Mouse (Mus musculus) heart, adult 11 months (tissue): ENCODE data around the gene Rgs10.
A peak's percentile ranks its signal among the peaks of the same experiment; 100 is the strongest.

Experiments used
- DNase-seq: peaks from one replicate; pipeline ENCODE4 v3.0.0; 2022

The Rgs10 gene

DNA sequence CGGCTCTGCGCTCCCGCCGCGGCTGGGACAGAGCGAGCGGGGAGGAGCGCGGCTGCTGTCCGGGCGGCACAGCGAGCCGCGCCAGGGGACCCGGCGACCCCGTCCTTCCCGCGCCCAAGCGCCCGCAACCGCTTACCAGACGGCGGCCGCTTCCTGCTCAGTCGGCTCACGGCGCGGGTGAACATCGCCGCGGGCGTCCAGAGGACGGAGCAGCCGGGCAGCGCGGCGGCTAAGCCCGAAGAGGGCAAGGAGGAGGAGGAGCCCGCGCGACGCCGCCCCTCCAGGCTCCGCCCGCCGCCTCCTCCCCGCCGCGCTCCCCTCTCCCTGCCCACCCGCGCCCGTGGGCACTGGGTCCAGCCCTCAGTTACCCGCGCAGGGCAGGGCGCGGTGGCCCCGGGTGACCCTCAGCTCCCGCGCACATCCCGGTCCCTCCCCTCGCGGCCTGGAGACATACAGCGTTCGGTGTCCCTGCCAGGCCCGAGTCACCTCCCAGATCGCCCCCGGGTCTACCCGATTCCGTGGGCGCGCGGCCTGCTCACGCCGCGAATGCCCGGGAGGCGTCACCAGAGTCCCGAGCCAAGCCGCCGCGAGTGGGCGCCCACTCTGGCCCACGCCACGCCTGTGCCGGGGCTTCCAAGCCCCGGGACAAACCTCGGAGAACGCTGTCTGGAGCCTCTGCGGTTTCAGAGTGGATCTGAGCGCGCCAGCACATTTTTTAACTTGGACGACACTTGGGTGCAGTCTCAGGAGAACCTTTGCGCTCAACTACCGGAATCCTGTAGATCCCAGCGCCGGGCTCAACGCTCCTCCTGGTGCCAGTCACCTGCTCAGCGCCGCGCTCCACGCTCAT, at the start of gene Rgs10:
Gene Rgs10, minus strand, starts transcription at position 829 of the 850 bp plus-strand sequence.
- peak; percentile 98 for DNase-seq

DNA sequence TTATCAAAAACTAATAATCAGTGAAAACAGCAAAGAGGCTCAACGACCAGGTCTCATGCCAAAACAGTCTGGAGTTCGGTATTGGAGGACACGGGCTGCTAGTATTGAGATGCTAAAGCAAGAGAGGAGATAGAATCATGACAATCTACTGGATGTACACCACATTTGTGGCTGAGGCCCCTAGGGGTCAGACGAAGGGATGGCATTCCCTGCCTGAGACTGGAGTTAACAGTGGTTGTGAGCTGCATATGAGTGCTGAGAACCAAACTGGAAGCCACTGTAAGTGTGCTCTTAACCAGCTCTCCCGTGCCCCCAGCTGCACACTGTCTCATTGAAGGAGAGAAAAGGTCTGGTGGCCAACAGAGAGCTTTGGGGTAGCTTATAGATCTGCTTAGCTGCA, 43.8 kb upstream of the Rgs10 start:
- DNase-seq, result peak; percentile 88

DNA sequence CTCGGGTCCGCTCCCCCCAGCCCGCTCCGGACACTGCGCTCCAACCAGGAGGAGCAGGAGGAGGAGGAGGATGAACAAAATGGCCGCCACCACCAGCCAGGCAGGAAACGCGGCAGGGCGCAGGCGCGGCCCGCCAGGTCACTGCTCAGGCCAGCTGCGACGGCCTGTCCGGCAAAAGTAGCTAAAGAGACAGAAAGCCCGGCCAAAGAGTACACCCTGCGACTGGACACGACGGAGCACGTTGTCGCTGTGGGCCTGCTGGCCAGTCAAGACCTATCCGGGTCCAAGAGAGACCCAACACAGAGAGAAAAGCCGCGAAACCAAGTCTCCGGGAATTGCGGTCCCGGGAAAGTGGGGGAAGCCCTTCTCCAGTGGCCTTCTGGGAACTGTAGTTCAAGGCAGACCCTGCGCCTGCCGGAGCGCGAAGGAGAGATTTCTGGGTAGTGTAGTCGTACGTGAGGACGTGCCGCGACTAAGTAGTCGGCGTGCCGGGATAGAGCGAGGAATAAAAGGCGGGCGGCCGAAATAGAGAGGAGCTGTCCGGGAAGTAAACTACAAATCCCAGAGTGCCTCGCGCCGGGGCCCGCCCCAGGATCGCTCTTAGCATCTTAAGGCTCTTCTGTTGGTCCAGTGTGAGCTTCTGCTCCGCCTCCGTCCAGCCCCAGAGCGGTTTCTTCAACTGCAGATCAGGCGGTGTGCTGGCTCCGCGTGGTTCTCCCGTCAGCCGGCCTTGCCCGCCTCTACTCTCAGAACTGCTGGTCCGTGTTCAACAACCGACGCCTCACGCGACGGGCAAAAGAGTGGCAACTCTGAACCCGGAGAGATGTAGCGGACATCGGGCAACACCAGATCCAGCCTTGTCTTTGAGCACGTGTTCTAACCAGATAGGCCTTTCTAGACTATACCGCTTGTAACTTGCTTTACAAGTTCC, 43.0 kb upstream of the Rgs10 start, which contains the start of gene Tial1:
Gene Tial1, minus strand, starts transcription at position 433 of the 931 bp plus-strand sequence.
- DNase-seq, result peak; percentile 100

DNA sequence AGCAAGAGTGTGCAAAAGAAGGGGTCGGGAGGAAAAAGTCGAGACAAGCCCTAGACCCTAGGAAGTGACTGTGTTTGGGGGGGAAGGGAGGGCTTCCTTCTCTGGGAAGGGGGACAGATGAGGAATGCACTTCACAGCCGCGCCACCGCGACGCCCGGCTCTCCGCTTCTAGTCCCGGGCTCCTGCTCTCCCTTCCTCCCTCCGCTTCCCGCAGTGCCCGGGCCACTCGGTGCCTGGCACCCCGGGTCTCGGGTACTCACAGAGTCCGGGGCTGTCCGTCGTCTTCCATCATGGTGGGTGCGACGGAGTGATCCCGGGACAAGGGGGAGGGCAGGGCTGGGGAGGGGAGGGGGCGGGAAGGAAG, 42.3 kb upstream of the Rgs10 start:
- DNase-seq, result no peak

DNA sequence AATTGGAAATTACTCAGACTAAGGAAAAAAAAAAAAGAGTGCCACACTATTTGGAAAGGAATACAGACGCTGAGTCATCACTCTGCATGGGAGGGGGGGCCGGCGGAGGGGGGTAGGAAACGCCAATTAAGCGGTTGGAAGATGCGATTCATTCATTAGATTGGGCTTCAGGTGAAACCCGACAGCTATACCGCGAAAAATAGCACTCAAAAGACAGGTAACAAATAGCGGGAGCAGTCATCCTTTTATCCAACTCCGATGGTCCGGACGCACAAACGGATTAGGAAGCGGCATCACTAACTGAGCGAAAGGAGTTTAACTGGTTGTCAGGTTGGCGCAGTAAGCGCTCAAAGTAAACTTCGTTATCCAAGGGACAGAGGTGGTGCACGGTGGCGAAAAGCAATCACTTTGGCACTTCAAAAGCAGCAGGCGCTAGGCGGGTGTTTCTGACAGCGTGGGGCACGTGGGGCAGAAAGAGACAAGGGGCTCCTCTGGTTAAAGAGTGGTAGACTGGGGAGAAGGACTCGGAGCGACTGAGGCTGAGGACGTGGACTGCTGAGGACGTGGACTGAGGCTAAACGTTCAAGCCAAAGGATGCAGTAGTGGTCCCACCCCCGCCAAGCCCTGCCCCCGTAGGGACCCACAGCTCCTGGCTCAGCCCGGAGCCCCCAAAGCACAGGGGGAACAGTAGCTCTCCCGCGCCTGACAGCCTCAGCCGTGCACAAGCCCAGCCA, 41.7 kb upstream of the Rgs10 start:
- peak; percentile 96 for DNase-seq

DNA sequence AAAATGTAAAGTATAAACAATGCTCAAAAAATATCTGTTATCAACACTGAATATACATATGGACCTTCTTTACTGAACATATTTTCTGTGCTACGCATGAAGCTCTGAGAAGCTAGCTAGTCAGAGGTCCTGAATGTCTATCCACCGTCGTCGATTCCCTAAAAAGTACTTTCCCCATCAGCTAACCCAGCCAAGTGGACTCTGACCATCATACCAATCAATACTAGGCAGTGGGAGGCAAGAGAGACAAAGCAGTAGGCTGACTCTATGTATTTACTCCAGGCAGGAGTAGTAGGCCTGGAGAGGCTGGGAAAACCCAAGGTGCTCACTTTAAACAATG, 41.2 kb upstream of the Rgs10 start:
- no peak for DNase-seq

DNA sequence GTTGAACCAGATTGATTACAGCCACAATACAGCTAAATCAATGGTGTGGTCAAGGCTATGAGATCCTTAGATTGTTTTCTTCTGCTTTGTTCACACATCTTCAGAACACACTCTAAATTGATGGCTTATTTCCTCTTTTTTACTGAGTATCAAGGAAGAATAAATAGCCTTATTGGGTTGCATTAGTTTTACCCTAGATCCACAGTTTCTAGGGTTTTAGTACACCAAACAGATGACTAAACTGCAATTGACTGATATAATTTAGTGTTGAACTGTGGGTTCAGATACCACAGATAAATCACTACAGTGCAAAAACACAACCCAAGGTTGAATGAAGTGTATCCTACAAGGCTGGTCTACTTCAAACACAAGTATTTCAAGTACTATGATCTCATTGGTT, 39.5 kb upstream of the Rgs10 start:
- DNase-seq, result no peak

DNA sequence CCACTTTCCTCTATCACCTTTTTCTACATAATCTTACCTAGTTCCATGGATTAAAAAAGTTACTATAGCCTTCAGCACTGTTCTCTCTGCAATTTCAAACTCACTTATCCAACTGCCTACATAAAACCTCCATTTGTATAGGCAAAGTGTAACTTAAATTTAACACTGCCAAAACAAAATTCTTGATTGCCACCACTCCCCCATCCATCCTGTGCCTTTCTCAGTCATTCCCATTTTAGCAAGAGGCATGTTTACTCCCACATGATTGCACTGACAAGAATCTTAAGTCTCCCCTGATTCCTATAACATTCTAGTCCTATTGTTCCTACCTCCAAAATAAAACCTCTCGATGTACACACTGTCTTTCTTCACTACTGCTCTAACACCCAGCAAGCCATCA, 34.2 kb upstream of the Rgs10 start:
- DNase-seq, result no peak

DNA sequence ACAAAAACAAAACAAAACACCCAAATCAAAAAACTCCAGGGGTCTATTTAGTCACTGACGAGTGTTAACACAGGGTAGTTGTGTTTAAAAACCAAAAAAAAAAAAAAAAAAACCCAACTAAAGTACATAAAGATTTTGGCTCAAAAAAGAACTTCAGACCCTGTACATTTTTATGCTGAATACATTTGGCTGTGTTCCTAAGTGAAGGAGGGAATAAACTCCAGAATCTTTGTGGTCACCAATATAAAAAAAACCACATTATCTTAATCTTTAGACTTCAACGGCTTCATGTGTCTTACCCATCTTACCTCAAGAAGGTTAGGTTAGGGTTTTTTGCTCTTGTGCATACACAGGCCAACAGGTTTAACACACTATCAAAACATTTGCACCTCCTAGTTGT, 22.0 kb upstream of the Rgs10 start:
- DNase-seq, result no peak

DNA sequence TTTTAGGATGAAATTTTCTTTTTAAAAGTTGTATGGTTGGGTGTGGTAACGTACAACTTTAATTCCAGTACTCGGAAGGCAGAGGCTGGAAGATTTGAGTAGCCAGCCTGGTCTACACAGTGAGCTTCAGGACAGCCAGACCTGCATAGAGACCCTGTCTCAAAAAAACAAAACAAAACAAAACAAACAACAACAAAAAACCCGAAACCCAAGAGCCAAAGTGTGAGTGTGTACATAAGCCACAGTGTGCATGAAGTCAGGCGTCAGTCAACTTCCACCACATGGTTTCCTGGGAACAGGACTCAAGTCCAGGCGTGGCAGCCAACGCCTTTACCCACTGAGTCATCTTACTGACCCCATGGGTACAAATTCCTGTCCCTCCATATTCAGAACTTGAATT, 20.7 kb upstream of the Rgs10 start:
- peak; percentile 64 for DNase-seq

DNA sequence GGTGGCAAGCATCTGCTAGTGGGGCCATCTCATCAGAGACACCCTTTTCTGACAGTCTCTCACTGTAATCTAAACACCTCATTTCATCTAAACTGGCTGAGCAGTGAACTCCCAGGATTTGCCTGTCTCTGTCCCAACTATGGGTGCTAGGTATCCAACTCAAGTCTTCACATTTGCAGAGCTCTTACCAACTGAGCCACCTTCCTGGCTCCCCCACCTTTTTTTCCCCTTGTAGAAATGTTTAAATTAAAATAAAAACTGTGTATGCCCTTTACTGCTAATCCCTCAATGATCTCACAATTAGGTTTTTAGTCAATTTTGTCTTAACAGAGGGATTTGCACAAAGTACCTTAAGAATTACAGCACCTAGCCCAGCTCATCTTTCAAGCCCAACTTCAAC, 19.6 kb upstream of the Rgs10 start:
- DNase-seq, result peak; percentile 69

DNA sequence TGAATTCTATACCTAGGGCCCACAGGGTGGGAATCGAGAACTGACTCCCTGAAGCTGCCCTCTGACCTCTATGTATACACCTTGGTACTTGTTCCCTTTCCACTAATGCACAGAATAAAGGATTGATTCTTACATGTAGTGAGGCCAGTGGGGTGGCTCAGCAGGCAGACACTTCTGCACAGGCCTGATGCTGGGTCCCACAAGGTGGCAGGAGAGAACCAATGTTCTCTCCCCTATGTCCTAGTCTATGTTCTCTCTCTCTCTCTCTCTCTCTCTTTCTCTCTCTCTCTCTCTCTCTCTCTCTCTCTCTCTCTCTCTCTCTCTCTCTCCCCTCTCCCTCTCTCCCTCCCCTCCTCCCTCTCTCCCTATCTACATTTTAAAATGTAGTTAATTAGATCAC, 14.7 kb upstream of the Rgs10 start:
- DNase-seq, result no peak

DNA sequence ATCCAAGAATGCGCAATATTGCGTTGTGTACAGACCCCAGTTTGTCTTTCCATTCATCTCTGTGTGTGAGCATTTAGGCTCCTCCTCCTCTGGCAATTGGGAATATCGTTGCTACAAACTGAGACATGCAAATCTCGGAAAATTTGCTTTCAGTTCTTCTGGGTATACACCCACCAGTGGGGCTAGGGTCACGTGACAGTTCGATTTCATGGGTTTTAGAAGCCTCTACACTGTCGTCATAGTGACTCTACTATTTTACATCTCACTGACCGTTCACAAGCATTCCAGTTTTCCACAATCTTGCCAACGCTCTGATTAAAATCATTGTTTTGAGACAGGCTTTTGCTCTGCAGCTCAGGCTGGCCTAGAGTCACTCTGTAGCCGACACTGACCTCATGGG, 14.0 kb upstream of the Rgs10 start:
- DNase-seq, result peak; percentile 48

DNA sequence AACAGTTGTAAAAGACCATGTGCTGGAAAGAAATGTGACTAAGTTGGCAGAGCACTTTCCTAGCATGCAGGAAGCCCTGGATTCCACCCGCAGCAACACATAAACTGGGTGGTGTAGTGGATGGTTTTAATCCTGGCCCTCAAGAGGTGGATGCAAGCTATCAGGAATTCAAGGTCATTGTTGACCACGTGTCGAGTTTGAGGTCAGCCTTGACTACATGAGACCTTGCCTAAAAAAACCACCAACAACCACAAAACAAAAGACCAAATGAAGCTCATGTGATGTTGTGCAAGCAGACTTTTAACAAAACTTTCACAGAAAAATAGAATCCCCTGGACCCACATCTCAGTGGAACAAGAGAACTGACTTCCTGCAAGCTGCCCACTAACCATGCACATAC, 3.9 kb upstream of the Rgs10 start:
- DNase-seq, result no peak

DNA sequence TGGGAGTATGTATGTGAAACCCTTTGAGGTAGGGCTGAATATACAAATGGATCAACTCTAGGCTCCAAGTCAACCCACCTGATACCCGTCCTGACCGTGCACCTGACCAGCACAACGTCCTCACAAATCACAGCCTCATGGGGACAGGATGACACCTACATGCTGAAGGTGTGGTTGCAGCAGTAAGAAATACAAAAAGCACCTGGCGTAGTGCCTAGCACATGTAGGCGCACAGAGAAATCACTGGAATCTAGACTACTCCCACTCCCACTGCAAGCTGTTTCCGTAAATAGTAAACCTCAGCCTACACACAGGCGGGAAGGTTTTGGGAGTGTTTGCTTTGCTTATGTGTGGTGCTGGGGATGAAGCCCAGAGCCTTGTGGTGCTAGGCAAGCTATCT, 3.1 kb upstream of the Rgs10 start:
- peak; percentile 61 for DNase-seq

DNA sequence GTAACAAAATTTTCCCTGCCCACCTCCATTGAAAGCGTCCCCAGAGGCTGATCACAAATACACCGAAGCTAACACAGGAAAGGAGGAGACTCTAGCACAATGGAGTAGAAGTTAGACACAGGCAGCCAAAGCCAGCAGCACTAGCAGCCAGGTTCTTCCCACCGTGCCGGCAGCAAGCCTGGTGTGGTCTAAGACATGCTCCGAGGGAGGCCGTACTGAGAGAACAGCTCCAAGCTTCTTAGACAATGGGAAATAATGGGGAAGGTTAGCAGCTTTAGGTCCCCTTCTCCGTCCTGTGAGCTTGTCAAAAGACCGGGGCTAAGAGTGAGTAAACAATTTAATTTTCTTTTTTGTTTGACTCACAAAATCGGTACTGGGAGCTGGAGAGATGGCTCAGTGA, 1.1 kb upstream of the Rgs10 start:
- DNase-seq, result peak; percentile 74

DNA sequence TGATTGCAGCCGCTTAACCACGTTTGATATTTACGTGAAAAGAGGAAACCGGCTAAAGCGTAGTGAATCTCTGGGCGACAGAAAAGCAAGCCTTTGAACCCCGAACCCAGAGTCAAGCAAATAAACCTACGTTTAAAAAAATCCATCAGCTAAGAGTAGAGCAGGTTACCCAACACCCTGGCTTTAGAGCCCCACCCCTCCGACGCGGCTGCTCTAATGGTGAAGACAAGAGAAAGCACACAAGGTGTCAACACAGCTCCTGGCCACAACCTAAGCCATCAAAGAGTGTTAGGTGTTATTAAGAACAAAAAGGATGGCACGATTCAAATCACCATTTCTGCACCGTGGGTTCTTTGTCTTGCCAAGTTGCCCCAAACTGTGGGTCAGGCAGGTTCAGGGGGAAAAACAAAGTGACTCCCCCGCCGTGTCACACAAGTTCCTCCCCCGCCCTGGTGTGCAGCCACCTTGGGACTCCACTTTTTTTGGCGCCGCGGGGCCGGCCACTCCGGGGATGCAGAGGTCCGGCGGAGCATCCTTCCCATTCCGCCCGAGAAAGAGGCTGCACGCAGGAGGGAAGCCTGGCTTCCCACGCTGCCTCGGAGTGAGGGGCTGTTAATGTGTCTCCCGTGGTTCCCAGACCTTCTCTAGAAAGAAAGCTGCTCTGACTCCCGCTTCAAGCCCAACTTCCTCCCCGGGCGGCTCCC, 1.2 kb downstream of the Rgs10 start:
- DNase-seq, result no peak

DNA sequence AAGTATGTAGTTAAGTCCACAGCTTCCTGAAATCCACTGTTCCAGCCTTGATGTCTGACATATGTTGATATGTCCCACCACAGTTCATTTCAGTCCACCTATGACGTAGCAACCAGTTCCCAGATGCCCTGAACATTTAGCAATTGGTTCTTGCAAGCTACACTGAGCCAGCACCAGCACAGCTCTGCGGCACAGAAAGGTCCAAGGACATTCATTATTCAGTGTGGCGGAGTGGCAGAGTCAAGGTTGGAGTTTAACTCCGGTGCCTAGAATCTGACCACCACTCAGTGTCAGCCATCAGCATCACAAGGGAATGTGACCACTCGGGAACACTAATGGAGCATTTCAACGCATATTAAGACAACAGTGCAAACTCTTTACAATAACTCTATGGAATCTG, 1.9 kb downstream of the Rgs10 start:
- no peak for DNase-seq

DNA sequence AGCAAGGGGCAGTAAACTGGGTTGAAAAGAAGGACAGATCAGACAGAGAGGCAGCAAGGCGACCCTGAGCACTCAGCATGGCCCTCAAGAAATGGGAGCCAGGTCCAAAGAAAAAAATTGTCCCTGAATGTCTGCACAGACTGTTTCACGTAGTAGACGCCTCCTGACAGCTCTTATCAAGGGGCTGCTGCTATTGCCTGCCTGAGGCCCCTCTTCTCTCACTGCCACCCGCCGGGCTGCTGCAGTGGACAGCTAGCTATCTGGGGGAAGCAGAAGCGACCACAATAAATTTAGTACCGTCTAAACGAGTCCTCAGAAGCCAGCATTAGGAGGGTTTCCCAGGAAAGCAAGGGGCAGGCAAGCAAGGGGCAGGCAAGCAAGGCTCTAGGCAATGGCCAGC, 4.1 kb downstream of the Rgs10 start:
- DNase-seq, result no peak

DNA sequence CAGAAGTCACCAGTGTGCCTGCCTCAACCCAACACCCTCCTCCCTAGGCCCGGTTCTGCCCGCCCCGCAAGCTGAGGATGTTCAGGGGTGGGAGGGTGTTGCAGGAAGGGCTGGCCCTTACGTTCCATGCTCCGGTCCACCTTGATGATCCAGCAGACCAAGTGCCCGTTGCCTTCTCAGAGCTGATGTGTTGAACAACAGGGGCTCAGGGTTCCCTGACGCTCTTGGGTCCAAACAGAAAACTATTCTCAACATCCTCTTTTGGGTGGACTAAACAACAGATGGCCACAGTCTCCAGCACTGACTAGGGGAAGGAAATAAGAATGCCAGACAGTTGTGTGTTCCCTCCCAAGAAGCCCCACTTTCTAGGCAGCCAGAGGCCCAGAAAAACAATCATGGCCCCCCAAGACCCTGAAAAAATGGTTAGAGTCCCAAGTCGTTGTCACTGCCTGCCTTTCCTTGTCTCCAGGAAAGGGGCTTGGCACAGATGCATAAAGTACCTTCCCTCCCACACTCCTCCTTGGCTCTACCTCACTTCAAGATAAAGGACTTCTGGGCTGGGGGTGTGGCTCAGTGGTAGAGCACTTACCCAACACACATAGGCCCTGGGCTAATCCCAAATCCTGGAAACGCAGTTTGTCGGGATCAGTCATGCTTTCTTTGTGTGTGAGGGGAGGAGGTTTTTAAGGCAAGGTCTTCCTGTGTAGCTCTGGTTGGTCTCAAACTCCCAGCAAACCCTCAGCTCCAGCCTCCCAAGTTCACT, 6.3 kb downstream of the Rgs10 start:
- DNase-seq, result peak; percentile 92

DNA sequence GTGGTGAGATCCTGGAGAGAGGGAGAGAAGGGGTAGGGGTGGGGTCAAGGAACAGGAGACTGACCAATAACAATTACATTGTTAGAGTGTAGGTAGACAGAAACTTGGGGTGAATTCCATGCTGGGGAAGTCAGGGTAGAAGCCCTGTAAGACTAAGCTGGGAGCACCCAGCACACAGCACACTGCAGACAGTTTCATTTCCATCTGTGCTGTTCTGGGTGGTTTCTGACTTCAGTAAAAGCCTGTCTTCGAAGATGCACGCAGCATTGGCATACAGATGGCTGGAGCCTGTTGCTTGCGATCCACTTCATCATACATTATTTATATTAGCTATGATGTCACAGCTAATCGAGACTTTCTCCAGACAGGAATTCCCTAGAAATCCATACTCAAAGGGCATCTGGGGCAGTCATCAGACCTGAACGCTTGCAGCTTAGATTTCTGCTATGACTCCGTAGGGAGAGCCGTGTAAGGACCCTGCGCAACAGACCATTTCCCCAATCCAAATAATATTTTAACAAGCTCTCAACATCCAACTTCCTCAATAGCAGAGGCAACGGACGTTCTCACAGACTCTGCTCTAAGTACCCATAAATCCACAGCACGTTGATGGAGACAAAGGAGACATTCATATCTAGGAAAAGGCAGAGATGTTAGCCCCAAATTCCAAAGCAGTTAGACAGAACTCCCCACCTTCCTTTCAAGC, 7.7 kb downstream of the Rgs10 start:
- DNase-seq, result no peak
